Mouse (Mus musculus) ZHBTc4 (cell line): Measurements from ENCODE around the gene Utp11.
A peak's percentile ranks its signal among the peaks of the same experiment; 100 is the strongest.

Source experiments
- DNase-seq: peaks from one replicate; pipeline ENCODE4 v3.0.0-alpha.2; 2011; ENCODE audit warnings: low read depth, low spot score

Gene Utp11

DNA sequence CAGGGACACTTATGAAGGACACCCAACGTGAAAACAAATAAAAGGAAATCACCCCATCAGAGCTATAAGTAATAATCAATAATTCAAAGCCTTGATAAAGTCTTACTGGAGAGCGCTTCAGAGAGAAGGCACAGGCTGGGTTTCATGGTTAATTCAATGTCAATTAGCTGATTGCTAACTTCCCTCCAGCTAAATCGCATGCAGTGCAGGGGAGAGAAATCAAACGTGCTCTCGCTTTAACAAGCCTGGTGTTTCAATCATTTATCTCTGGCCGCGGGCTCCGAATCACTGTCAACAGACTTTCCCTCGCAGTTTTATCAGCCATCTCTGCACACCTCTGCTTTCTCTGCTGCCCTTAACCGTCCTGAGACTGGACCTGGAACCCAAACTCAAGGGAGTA is 60.5 kb downstream of the Utp11 start:
- DNase-seq, result no peak

DNA sequence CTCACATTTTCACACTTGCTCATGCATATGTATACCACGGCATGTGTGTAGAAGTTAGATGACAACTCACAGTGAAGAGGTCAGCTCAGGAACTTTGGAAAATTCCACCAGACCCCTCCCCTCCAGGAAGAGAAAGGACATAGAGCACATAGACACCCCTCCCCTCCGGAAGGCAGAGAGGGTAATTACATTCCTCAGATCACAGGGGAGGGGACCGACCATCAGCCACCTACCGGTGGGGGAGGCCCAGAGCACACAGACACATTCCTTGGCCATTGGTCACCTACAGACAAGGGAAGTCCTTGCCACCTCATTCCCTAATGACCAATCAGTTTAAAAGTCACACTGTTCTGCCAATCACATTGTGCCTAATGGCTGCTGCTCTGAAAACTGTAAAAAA is 61.9 kb downstream of the Utp11 start:
- peak; percentile 70 for DNase-seq
